Mouse (Mus musculus): ENCODE results near the gene Mdfic. TPM values are rescaled to one million over a fixed set of nuclear protein-coding genes. Genes with fewer than 3 reads are reported as not detected.
A peak's percentile ranks its signal among the peaks of the same experiment; 100 is the strongest.

Gene Mdfic
- polyA plus RNA-seq, 1 experiment, result 107 TPM

DNA sequence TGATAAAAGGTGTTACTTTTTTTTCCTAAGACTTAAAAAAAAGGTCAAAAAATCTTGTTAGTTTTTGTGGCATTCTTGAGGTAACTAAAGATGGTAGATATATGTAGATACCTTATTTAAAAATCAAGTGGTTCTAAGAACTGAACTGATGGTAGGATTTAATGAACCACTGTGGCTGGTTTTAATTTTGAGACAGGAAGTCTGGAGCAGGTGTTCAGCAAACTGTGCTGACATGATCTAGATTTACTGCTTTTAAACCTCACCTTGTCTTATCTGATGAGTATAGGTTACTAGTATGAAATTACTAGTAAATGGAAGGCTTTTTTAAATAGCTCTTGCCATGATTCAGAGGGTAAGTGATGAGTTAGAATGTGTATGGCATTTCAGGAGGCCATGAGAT lies 59.7 kb downstream of the Mdfic start:
- peaks cover 11% of the 10 kb centered on the region for H3K4me1 ChIP-seq (ENCODE audit: control insufficient read depth, insufficient read depth, low read length)
- no peak overlapping the region for H3K27ac ChIP-seq (ENCODE audit: insufficient read depth, low read depth, low read length)
- no peak overlapping the region for H3K4me3 ChIP-seq (ENCODE audit: insufficient read depth, low read length)
- no peak for TF ChIP-seq POLR2A (IDR thresholded peaks at IDR 0.05; ENCODE audit: borderline replicate concordance, low read depth, low read length)
- no peak for TF ChIP-seq CTCF (IDR thresholded peaks at IDR 0.05; ENCODE audit: low read depth, low read length)

- Histone ChIP-seq H3K4me3 (ENCODE audit: insufficient read depth, low read length) (no peak overlapping the region), H3K4me1 (ENCODE audit: control insufficient read depth, insufficient read depth, low read length) (peaks cover 11% of the 10 kb centered on the region), H3K27ac (ENCODE audit: insufficient read depth, low read depth, low read length) (no peak overlapping the region)
- no peak for TF ChIP-seq POLR2A (IDR thresholded peaks at IDR 0.05; ENCODE audit: borderline replicate concordance, low read depth, low read length)
- no peak for TF ChIP-seq CTCF (IDR thresholded peaks at IDR 0.05; ENCODE audit: low read depth, low read length)
Observed at GRCm38 (mm10) chr6:15780688-15781087, 60.2 kb downstream of the Mdfic start.

DNA sequence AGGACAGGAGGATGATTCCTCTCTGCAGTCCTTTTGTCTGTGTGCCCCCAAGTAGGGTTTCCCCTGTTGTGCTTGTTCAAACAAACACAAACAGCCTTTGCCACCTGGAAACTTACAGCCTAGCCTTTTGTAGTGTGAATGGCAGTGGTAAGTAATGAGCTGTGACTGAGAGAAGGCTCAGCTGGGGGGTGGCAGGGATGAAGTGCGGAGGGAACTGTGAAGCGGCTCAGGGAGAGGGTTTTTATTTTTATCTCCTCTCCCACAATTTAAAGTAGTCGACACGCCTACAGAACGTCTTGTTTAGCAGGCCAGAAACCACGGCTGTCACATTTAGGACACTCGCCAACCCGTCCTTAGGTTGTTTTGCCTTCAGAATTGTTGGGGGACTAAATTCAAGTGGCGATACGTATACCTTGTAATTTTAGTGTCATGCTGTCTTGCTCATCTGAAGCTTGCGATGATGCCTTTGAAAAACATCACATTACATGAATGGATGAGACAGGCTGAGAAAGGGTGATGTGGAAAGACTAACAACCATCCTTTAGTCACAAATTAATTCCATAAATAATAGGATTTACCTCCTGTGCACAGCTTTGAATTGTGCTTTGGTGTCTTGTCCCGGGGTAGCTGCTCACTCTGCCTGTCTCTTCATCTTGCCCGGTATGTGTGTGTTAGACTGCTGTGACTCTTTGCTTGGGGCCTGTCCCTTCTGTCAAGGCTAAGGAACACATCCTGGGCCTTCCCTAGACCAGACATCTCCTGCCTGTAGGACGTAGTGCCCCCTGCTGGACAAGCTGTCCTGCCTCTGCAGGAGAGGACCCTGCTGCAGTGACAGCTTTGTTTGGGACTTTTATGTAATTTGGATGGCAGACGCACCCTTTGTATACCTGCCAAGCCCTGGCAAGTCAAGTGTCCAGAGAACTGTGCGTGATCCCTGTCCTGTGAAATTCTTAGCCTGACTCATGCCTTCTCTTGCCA lies 69.4 kb downstream of the Mdfic start:
- Histone ChIP-seq H3K4me1 (ENCODE audit: control insufficient read depth, insufficient read depth, low read length) (peaks cover 20% of the 10 kb centered on the region), H3K27ac (ENCODE audit: insufficient read depth, low read depth, low read length) (no peak overlapping the region), H3K4me3 (ENCODE audit: insufficient read depth, low read length) (no peak overlapping the region)
- TF ChIP-seq CTCF (IDR thresholded peaks at IDR 0.05; ENCODE audit: low read depth, low read length) (peak; percentile 82), POLR2A (IDR thresholded peaks at IDR 0.05; ENCODE audit: borderline replicate concordance, low read depth, low read length) (no peak)

DNA sequence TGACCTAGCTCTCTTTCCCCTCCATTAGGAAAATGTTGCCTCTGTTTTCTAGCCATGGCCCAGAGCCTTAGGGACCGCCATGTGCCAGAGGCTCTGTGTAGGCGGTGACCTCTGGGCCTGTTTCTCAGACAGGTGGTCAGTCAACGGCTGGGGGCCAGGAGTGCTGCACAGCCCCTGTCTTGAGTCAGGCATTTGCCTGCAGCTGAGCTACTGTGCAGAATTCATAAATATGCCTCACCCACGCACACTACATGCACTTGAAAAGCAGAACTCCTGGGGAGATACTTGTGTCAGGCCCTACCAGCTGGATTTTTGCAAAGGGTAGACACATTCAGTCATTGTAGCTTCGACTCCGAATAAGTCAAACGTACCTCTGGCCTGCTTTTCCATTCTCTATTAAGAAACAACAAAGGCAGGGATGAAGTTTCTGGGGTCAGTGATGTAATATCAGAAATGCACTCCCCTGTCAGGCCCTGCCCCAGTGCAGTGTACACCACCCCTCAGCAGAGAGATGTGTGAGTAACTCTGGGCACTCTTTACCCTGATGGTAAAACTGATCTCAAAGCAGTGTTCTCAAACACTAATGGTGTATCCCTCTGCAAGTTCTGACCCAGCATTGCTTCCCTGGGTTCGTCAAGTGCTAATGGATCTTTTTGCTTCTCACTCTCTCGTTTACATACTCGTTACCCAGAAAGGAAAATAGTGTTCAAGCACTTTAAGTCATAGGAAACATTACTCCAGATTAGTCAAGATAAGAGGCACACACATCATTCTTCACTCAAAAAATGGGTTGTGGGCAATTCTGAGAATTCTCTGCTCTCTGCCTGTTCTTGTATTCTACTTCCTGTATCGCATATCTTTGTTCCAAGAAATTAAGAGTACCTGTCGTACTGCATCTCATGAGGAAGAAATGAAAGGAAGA lies 72.5 kb downstream of the Mdfic start:
- peaks cover 20% of the 10 kb centered on the region for H3K4me1 ChIP-seq (ENCODE audit: control insufficient read depth, insufficient read depth, low read length)
- H3K27ac ChIP-seq (ENCODE audit: insufficient read depth, low read depth, low read length), result peak overlapping the region; percentile 61
- TF ChIP-seq CTCF (IDR thresholded peaks at IDR 0.05; ENCODE audit: low read depth, low read length) (no peak), POLR2A (IDR thresholded peaks at IDR 0.05; ENCODE audit: borderline replicate concordance, low read depth, low read length) (no peak)
- H3K4me3 ChIP-seq (ENCODE audit: insufficient read depth, low read length), result no peak overlapping the region

DNA sequence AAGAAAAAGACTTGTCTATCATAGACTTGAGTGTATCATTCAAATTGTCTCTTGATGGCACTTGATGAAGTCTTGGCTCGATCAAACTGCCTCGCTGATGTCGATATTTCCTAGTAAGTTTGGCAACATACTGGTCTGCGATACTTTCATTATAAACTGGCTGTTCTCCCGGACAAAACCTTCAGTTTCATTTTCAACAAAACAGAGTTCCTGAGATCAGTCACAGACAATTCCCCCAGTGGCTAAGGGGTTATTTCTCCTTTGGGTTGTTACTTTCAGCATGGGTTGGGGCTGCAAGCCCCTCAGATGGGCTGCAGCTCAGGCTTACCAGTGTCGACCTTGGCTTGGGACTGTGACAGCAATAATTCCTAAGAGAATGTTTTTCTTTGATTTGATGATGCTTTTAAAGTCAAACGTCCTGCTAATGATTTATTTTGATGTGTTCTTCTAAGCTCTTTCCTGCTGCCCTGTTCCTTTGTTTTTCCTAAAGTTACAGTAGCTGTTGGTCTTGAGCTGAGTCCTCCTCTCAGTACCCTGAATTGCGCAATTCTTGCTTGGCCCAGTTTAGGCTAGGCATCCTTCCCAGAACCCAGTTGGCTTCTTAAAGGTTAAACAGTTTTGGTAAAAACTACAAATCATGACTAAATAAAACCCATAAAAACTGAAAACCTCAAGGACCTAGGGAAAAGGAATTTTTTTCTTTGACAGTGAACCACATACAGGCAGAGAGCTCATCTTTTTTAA lies 73.3 kb downstream of the Mdfic start:
- peaks cover 20% of the 10 kb centered on the region for H3K4me1 ChIP-seq (ENCODE audit: control insufficient read depth, insufficient read depth, low read length)
- TF ChIP-seq CTCF (IDR thresholded peaks at IDR 0.05; ENCODE audit: low read depth, low read length) (no peak), POLR2A (IDR thresholded peaks at IDR 0.05; ENCODE audit: borderline replicate concordance, low read depth, low read length) (no peak)
- no peak overlapping the region for H3K4me3 ChIP-seq (ENCODE audit: insufficient read depth, low read length)
- no peak overlapping the region for H3K27ac ChIP-seq (ENCODE audit: insufficient read depth, low read depth, low read length)

DNA sequence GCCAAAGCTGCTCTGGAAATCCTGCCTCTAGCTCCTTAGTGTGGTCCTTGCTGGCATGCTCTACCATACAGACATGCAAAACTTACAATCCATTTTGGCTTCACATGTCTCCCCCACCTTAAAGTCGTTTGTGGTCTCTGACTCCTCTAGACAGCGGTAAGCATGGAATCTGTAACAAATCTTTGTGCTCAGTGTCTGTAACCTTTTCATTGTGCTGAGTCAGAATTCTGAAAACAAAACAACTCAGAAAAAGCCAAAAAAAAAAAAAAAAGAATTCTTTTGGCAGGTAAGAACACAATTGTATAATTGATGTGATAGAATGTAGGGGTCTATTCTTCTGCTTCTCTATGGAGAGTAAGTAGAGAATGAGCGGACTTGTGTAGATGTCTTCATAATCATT lies 74.3 kb downstream of the Mdfic start:
- TF ChIP-seq POLR2A (IDR thresholded peaks at IDR 0.05; ENCODE audit: borderline replicate concordance, low read depth, low read length) (no peak), CTCF (IDR thresholded peaks at IDR 0.05; ENCODE audit: low read depth, low read length) (no peak)
- H3K4me1 ChIP-seq (ENCODE audit: control insufficient read depth, insufficient read depth, low read length), result peaks cover 20% of the 10 kb centered on the region
- no peak overlapping the region for H3K27ac ChIP-seq (ENCODE audit: insufficient read depth, low read depth, low read length)

DNA sequence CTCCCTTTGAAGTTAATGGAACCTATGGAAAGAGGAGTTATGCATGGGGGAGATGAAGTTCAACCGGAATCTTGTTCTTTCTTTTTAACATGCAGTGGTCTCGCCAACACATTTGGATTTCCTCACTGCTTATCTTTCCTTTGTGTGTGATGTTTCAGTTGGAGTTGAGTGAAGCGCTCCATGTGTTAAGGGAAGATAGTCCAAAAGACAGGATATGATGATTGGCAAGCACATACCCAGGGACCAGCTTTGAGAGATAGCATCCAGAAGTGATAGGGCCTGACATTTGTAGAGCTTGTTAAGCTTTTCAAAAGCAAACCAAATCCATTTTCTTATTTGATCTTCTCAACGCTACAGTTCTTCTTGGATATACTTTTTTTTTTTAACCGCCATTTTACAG lies 86.9 kb downstream of the Mdfic start:
- Histone ChIP-seq H3K4me1 (ENCODE audit: control insufficient read depth, insufficient read depth, low read length) (no peaks in the 10 kb centered on the region), H3K4me3 (ENCODE audit: insufficient read depth, low read length) (no peak overlapping the region), H3K27ac (ENCODE audit: insufficient read depth, low read depth, low read length) (no peak overlapping the region)
- TF ChIP-seq POLR2A (IDR thresholded peaks at IDR 0.05; ENCODE audit: borderline replicate concordance, low read depth, low read length) (no peak), CTCF (IDR thresholded peaks at IDR 0.05; ENCODE audit: low read depth, low read length) (no peak)

More for the DNA sequence above, 74.3 kb downstream of the Mdfic start:
- H3K4me3 ChIP-seq (ENCODE audit: insufficient read depth, low read length), result no peak overlapping the region

- no peak for TF ChIP-seq POLR2A (IDR thresholded peaks at IDR 0.05; ENCODE audit: borderline replicate concordance, low read depth, low read length)
- no peak for TF ChIP-seq CTCF (IDR thresholded peaks at IDR 0.05; ENCODE audit: low read depth, low read length)
- Histone ChIP-seq H3K4me1 (ENCODE audit: control insufficient read depth, insufficient read depth, low read length) (no peaks in the 10 kb centered on the region), H3K27ac (ENCODE audit: insufficient read depth, low read depth, low read length) (no peak overlapping the region), H3K4me3 (ENCODE audit: insufficient read depth, low read length) (no peak overlapping the region)
Observed at GRCm38 (mm10) chr6:15825236-15825635, 104.8 kb downstream of the Mdfic start.

- H3K27ac ChIP-seq (ENCODE audit: insufficient read depth, low read depth, low read length), result no peak overlapping the region
- TF ChIP-seq CTCF (IDR thresholded peaks at IDR 0.05; ENCODE audit: low read depth, low read length) (no peak), POLR2A (IDR thresholded peaks at IDR 0.05; ENCODE audit: borderline replicate concordance, low read depth, low read length) (no peak)
- no peak overlapping the region for H3K4me3 ChIP-seq (ENCODE audit: insufficient read depth, low read length)
- no peaks in the 10 kb centered on the region for H3K4me1 ChIP-seq (ENCODE audit: control insufficient read depth, insufficient read depth, low read length)
Observed at GRCm38 (mm10) chr6:15829812-15830211, 109.4 kb downstream of the Mdfic start.

Measured in bone marrow macrophage, adult 2 months (primary cell).